Mouse (Mus musculus) lung, postnatal 25 days (tissue): ENCODE measurements around the gene Prss33.
A peak's percentile ranks its signal among the peaks of the same experiment; 100 is the strongest.

Experiments
- DNase-seq: peaks from one replicate; pipeline ENCODE4 v3.0.0; 2022; ENCODE audit warnings: low spot score

The Prss33 gene

DNA sequence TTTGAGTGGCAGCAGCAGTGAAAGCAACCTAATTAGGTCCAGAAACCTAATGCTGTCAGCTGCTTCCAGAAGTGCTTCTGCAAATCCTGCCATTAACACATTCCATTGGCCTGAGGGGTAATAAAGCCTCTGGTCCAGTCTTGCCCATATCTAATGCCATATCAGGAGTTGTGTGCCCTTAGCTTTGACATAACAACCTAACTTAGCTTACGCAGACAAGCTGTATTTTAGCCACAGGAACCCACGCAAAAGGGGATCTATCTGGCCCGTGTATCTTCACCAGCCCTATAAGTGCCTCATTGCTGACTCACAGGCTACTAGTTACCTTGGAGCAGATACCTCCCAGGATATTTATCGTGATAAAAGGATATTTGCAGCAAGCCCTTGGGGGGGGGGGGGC lies 10.3 kb downstream of the Prss33 start:
- no peak for DNase-seq

DNA sequence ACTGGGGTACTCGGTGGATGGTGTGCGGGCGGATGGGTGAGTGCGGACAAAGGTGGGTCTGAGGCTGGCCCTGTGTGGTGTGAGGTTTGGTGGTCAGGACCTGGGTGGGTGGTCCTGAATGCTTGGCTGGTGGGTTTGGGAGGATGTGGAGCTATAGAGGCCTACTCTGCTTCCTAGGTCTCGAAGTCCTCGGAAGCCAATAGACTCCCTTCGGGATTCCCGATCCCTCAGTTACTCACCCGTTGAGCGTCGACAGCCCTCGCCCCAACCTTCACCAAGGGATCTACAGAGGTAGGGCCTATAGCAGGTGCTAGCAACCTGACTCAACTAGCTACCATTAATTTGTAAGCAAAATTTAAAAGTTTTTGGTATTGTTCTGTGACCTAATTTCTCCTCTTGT lies 12.2 kb downstream of the Prss33 start:
- no peak for DNase-seq

DNA sequence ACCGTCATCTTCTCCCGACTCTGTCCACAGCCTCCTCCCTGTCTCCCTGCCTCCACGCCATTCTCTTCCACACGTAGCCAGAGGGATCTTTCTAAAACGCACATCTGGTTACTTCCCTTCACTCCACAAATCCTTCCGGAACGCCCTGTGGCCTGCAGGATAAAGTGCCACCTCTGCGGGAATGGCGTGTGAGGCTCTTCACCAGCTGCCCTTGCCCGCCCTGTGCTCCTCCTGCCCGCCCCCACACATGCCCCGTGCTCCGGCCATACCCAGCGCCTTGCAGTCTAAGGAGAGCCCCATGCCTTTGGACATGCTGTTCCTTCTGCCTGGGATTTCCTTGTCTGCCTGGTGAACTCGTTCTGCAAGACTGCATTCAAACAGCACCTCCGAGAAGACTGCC lies 12.8 kb downstream of the Prss33 start:
- DNase-seq = no peak

DNA sequence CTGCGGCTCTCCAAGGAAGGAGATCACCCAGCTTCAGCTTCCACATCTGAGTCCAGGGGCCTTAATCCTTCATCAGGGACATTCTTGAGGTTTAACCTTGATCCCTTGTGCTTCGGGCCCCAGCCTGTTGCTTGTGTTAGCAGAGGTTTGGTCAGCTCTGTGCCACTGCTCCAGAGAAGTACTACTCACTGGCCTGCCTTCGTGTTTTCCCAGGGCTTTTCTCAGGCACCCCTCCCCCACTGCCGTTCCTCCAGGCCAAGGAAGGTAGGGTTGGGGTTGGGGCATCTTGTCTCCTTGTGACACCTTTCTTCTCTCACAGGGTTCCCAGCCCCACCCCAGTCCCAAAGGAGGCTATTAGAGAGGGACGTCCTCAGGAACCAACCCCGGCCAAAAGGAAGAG lies 13.8 kb downstream of the Prss33 start:
- DNase-seq = no peak

DNA sequence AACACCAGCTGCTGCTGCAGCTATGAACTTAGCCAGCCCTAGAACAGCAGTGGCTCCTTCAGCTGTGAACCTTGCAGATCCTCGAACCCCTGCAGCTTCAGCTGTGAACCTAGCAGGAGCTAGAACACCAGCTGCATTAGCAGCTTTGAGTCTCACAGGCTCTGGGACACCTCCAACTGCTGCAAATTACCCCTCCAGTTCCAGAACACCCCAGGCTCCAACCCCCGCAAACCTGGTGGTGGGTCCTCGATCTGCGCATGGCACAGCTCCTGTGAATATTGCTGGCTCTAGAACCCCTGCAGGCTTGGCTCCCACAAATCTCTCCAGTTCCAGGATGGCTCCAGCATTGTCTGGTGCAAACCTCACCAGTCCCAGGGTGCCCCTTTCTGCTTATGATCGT lies 15.1 kb downstream of the Prss33 start:
- no peak for DNase-seq

DNA sequence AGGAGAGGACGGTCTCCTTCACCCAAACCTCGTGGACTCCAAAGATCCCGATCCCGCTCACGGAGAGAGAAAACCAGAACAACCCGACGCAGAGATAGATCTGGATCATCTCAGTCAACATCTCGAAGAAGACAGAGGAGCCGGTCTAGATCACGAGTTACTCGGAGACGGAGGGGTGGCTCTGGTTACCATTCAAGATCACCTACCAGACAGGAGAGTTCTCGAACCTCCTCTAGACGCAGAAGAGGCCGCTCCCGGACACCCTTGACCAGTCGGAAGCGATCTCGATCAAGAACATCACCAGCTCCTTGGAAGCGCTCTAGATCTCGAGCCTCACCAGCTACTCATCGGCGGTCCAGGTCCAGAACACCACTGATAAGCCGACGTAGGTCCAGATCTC lies 16.6 kb downstream of the Prss33 start:
- DNase-seq = no peak

DNA sequence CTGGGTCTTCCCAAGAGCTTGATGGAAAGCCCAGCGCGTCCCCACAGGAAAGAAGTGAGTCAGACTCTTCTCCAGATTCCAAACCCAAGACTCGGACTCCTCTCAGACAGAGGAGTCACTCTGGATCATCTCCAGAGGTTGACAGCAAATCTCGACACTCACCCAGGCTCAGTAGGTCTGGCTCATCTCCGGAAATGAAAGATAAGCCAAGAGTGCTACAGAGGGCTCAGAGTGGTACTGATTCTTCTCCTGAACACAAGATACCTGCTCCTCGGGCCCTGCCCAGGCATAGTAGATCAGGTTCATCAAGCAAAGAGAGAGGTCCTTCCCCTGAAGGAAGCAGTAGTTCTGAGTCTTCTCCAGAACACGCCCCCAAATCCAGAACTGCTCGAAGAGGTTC lies 17.3 kb downstream of the Prss33 start:
- DNase-seq = no peak

DNA sequence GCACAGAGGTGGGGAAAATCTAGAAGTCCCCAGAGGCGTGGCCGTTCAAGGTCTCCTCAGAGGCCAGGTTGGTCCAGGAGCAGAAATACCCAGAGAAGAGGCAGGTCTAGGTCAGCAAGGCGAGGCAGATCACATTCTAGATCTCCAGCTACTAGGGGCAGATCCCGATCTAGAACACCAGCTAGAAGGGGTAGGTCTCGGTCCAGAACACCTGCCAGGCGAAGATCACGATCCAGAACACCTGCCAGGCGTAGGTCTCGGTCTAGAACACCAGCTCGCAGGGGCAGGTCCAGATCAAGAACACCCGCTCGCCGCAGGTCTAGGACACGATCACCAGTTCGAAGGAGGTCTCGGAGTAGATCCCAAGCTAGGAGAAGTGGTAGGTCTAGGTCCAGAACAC lies 20.2 kb downstream of the Prss33 start:
- no peak for DNase-seq

DNA sequence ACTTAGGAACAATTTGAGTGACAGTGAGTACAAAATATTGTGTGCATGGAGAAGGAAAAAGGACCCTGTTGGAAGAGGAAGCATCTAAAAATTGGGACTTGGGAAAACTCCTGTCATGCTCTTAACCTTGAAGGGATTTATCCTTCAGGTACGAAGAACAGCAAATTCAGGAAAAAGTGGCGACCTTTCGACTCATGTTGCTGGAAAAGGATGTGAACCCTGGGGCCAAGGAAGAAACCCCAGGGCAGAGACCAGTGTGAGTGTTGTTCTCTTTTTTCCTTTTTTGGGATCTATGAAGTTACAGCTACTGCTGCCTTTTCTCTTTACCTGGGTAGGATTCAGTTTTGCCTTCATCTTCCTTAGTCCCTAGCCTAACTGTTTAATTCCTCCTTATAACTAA lies 27.9 kb downstream of the Prss33 start:
- no peak for DNase-seq

DNA sequence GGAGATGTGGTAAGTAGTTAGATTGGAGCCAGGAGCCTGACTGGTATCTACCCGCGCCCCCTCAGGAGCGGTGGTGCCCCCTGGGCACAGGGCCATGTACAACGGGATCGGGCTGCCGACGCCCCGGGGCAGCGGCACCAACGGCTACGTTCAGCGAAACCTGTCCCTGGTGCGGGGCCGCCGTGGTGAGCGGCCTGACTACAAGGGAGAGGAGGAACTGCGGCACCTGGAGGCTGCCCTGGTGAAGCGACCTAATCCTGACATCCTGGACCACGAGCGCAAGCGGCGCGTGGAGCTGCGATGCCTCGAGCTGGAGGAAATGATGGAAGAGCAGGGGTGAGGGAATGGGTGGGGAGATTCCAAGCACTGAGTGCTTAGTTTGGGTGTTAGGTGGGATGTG lies 29.0 kb downstream of the Prss33 start:
- DNase-seq = peak; percentile 36

DNA sequence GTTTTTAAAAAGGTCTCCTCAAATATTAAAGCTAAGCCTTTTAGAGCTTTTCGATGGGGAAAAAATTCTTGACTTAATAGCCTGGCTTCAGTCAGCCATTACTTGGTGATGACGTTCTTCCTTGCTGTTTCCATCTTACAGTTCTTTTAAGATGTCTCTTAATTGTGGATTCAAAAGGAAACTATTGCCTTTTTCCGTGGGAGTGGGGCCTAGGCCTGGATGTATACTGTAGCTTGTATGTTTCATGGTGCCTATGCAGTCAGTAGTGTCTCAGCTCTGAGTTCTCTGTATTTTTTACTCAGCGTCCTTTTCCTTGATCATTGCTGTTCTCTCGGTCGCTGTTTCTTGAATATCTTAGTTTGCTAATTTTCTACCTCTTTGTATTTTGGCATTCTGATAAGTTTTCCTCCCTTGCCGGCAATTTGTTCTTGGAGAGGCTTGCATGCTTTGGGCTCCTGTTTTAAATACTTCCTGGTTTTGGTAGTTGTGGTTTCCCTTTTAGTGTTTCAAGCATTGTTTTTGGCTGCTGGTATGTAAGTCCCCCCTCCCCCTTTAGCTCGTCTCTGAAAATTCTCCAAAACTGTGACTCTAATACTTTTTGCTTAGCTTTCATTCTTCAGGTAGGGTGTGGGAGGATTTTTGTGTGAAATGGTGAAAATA lies 31.3 kb downstream of the Prss33 start:
- DNase-seq = no peak

DNA sequence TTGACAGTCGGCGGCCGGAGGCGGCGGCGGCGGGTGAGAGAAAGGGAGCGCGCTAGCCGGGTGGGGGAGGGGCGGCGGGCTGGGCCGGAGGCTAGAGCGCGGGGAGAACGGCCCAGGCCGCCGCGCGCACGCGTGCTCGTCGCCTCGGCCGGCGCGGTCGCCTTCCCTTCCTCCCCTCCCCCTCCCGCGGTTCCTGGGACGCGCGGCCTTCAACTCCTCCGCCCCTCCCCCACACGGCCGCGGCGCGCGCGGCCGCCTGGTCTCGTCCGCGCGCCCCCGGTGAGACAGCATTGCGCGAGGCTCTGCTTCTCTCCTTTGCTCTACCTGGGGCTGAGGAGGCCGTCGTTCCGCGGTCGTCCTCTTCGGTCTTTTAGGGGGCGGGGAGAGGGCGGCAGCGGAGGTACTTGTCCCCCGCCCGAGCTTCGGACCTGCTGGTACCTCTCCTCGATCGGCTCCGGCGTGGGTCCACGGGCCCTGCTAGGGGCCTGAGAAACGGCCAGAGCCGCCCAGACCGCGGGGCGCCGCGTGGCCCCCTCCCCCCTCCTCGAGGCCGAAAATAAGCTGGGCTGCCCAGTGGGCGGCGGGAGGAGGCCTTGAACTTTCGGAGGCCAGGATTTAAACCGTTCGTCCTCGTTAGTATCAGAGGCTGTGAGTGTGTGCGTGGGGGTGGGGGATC lies 32.4 kb downstream of the Prss33 start:
- peak; percentile 74 for DNase-seq

DNA sequence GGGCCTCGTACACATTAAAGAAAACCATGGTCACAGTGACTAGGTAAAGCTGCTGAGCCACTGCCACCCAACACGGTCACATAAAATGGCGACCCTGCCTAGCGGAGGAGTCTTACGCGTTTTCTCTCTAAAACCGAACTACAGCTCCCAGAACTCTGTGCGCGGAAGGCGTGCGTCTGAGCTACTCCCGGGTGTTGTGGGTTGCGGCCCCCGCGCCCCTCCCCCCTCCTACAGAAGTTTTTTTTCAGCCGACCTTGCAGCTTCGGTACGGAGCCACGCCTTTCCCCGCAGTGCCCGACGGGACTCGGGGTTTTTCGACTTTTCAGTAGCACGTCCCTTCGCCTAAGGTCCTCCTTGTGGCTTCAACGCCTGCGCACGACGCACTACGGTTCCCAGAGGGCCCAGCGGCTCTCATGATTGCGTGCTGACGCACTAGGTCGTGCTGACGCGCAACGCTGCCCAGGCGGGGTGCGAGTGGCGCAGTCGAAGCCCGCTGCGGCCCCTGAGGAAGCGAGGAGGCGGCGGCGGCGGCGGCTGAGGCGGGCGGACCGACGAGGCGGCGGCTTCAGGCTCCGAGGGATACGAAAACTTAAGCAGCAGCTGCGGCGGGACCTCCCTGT lies 33.0 kb downstream of the Prss33 start:
- DNase-seq = peak; percentile 99

DNA sequence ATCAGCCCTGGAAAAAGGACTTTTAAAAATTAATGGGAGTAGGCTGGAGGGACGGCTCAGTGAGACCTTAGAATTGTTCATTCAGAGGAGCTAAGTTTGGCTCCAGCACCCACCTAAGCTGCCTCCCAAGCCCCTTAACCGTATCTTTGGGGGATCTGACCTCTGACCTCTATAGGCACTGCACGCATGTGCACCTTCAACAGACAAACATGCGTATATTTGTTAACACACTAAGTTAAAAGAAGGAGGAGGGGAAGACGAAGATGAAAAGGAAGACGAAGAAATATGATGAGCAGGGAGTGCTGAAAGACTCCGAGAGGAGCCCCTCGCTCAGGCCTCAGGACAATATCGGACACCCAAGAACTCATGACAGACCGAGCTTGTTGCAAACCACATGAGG lies 34.2 kb downstream of the Prss33 start:
- DNase-seq = no peak

DNA sequence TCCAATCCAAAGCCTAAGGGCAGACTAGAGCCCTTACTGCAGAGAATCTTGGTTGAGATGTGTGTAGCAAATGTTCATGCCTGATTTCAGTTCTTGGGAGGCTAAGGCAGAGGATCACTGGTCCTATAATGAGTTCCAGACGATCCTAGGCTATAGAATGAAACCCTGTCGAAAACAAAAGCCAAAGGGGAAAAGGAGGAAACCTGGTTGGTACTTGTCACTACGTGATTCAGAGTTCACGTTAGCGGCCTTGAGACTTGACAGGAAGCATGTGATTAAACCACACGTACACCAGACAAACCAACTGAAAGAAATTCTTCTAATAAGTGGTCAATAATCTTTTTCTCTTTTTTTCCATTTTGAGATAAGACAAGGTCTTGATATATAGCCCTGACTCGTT lies 38.5 kb downstream of the Prss33 start:
- DNase-seq = no peak

DNA sequence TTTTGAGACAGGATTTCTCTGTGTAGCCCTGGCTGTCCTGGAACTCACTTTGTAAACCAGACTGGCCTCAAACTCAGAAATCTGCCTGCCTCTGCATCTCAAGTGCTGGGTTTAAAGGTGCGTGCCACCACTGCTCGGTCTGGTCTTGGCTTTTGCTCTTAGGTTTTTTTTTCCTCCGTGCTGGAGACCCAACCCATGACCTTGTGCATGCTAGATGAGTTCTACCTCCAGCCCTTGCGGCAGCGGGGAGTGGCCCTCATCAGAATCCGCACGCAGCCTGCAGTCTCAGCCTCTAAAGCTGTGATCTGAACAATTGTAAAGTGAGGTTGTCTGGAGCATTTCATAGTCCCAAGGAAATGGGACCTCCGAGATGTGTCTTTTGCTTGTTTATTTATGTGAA lies 40.5 kb downstream of the Prss33 start:
- DNase-seq = no peak

DNA sequence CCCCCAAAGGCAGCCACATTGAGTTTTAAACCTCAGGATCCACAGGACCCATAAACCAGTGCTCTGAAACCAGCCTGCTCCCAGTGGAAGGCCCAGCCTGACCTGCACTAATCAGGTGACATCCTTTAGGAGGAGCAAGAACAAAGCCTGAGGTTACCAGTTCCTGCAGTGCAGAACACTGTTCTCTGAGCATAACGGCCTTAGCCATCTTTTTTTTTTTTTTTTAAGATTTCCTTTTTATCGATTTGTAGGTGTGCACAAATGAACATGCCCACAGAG lies 44.8 kb downstream of the Prss33 start:
- DNase-seq = no peak

DNA sequence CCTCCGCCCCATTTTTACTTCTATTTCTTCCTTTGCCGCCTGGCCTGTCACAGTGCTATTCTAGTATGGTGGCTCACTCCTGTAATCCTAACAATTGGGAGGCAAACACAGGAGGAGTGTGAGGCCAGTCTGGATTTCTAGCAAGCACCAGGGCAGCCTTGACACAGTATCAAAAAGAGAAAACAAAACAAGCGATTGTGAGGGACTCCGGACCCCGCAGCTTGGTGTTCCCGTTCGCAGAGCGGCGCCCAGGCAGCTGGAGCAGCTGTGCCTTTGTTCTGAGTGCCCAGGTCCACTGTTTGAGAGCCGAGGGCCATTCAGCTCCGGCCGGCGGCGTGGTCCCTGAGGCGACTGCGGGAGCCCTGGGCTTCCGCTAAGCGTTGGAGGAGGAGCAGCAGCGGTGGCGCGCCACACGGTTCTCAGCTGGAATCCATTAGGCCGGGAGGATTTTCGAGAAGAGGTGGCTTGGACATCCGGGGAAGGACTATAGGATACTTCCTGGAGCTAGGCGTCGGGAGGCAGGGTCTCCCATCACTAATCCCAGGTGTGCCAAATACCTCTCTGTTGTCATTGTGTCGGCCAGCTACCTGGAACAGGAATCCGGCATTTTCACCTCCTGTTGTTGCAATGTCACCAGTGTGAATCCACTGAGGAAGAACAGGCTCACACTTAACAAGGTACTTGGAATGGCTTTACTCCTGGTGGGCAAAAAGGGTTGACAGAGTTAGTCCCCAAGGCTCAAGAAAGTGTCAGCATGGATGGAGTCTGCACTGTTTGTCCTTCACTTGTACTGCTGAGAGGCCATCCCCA lies 45.4 kb downstream of the Prss33 start, which contains the start of gene Srrm2:
Gene Srrm2, plus strand, starts transcription at position 264 of the 810 bp plus-strand sequence.
- DNase-seq = peak; percentile 40

DNA sequence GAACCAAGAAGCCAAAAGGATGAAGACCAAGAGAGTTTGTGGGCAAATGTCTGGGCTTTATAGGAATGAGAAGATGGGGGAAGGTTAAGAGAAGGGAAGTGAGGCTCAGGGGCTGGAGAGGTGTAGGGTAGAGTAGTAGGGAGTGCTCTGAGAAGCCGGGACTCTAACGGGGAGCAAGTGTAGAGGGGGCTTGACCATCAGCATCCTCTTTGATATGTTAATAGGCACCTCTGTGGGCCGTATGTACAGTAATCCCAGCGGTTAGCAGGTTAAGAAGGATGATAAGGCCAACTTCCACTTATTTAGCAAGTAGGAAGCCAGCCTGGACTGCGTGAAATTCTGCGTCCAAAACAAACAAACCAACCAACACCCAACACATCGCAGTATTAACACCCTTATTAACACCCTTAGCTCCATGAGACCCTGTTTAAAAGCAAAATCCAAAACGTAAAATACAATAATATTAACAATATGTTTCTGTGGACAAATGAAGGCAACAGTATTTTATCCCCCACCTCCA lies 46.0 kb downstream of the Prss33 start:
- no peak for DNase-seq

DNA sequence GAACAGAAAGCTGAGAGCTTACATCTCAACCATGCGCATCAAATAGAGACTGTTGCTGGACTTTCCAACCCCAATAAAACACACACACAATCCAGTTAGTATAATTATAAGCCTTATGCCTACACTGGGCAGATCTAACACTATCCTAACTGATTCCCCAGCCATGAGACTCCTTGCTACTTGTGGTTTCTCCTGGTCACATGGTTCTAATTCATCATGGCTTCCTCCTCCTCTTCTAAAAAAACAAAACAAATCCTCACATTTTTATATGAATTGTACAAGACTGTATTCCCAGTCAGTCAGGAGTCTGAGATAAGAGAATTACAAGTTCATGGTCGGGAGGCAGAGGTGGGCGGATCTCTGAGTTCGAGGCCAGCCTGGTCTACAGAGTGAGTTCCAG lies 46.9 kb downstream of the Prss33 start:
- no peak for DNase-seq

DNA sequence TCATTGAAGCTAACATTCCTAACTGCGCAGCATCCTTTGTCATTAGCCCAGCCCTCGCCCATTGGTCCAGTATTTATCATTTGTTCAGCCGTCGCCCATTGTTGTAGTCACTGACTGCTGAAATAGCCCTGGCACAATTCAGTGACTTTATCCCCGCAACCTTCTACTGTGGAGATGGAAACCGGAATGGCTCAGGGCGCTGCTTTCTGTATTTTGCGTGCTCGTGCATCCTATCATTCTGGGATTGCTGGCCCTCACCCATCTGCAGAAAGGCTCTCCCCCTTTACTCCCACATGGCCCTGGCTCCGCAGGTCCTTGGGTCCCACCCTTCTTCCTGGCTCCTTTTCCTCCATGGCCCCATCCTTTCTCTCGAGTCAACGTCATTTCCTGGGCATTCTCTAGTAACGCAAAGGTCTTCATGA lies 49.3 kb downstream of the Prss33 start:
- DNase-seq = no peak

DNA sequence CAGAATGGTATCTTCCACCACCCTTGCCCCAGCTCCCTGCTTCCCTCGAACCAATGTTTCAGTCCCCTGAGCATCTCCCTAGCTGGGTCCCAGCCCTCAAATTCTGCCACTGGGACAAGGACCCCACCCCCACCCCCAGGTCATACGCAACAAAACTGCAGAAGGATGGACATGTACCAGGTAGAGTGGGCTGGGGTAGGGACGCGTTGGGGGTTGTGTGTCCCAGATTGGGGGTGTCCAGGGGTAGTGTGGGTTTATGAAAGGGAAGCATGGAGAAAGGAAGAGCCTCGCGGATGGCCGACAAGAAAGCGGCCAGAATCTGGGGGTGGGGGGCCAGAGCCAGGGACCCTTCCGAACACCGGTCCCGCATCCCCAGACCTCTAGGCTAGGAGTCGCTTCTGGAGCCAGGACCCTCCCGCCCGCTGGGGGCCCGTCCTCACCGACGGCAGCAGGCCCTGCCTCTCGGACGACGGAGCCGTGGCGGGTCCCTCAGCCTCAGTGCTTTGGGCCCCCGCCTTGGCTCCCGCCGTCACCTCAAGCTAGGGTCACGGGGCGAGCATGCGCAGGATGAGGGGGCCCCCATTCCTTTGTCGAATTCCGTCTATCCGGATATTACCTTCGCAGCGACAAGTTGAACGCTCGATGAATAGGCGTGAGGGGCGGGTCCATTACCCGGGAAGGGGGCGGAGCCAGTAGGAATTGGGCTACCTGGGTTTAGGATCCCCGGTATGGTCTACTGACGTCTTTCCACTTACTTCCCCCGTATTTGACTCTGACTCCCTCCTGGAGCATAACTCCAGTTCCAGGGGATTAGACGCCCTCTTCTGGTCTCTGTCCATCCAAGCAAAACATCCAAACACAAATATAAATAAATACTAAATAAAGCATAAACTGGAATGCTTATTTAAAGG lies 50.0 kb downstream of the Prss33 start, which contains the start of gene Flywch2:
Gene Flywch2, minus strand, starts transcription at position 521 of the 911 bp plus-strand sequence.
- DNase-seq = peak; percentile 85
